Mouse (Mus musculus): ENCODE data around the gene Bcl11a. TPM values are rescaled to one million over a fixed set of nuclear protein-coding genes. Genes with fewer than 3 reads are reported as not detected.

The Bcl11a gene
- total and polyA plus RNA-seq, 3 experiments = 25.4 to 93.2 (median 53.5) TPM

- ATAC-seq (ENCODE audit: extremely low read depth, insufficient number of reproducible peaks, low FRiP score, poor library complexity, severe bottlenecking) (no peak), DNase-seq (ENCODE audit: low spot score) (no peak)
- TF ChIP-seq POLR2AphosphoS5 (IDR thresholded peaks at IDR 0.05; ENCODE audit: insufficient replicate concordance, low read depth, low read length) (no peak), GATA2 (IDR thresholded peaks at IDR 0.05; ENCODE audit: borderline replicate concordance, low read depth, low read length) (no peak), CTCF (IDR thresholded peaks at IDR 0.05; ENCODE audit: low read depth, low read length) (no peak), GATA1 (IDR thresholded peaks at IDR 0.05; ENCODE audit: borderline replicate concordance, low read length) (no peak), TAL1 (conservative IDR thresholded peaks at IDR 0.05; ENCODE audit: low read depth, low read length) (no peak)
- Histone ChIP-seq H3K4me1 (ENCODE audit: insufficient read depth, low read depth, low read length) (peaks cover 9% of the 10 kb centered on the region), H3K4me3 (ENCODE audit: low read depth, low read length) (no peak overlapping the region), H3K27me3 (ENCODE audit: insufficient read depth, low read length) (no peaks in the 10 kb centered on the region), H3K9me3 (replicated peaks) (no peaks in the 10 kb centered on the region), H3K36me3 (replicated peaks) (peaks cover 63% of the 10 kb centered on the region)
Measured at GRCm38 (mm10) chr11:24171675-24172285, 93.9 kb downstream of the Bcl11a start.

DNA sequence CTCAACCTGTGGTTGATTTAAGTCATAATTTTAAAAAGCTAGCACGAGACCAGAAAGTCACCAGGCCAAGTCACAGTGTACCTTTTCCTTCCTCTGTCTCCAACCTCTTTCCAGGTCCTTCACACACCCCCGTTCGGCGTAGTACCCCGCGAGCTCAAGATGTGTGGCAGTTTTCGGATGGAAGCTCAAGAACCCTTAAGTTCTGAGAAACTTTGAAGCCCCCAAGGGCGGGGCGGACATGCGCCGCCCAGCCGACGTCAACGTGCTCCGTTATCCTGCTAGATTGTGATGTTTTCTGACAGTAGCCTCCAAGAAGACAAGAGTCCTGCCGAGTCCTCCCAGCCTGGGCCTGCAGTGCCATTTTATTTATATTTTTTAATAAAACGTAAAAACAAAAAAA, 94.7 kb downstream of the Bcl11a start:
- TF ChIP-seq CTCF (IDR thresholded peaks at IDR 0.05; ENCODE audit: low read depth, low read length) = no peak
- no peak for TF ChIP-seq TAL1 (conservative IDR thresholded peaks at IDR 0.05; ENCODE audit: low read depth, low read length)
- no peak for TF ChIP-seq POLR2AphosphoS5 (IDR thresholded peaks at IDR 0.05; ENCODE audit: insufficient replicate concordance, low read depth, low read length)
- no peak for TF ChIP-seq GATA2 (IDR thresholded peaks at IDR 0.05; ENCODE audit: borderline replicate concordance, low read depth, low read length)
- TF ChIP-seq GATA1 (IDR thresholded peaks at IDR 0.05; ENCODE audit: borderline replicate concordance, low read length) = no peak
- H3K9me3 ChIP-seq (replicated peaks) = no peaks in the 10 kb centered on the region
- H3K27me3 ChIP-seq (ENCODE audit: insufficient read depth, low read length) = no peaks in the 10 kb centered on the region
- no peak for ATAC-seq (ENCODE audit: extremely low read depth, insufficient number of reproducible peaks, low FRiP score, poor library complexity, severe bottlenecking)
- H3K4me1 ChIP-seq (ENCODE audit: insufficient read depth, low read depth, low read length) = peaks cover 10% of the 10 kb centered on the region
- H3K36me3 ChIP-seq (replicated peaks) = peaks cover 60% of the 10 kb centered on the region
- no peak overlapping the region for H3K4me3 ChIP-seq (ENCODE audit: low read depth, low read length)
- no peak for DNase-seq (ENCODE audit: low spot score)

DNA sequence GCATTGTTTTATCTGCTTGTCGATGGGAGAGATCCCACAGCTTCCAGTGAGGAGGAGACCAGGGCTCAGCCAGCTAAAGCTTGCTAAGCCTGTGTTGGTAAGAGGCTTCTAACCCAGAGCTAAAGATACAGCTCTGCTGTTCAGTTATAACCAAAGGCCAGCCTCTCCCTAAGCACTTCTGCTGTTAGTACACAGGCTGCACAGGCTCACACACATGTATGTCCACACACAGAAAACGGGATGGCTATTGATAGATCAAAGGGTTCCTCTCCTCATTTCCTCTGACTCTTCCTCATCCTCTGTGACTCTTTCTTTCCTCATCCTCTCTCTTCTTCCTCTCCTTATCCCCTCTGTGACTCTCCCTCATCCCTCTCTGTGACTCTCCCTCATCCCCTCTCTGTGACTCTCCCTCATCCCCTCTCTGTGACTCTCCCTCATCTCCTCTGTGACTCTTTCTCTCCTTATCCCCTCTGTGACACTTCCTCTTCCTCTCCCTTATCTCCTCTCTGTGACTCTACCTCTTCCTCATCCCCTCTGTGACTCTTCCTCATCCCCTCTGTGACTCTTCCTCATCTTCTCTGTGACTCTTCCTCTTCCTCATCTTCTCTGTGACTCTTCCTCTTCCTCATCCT, 96.4 kb downstream of the Bcl11a start:
- TF ChIP-seq CTCF (IDR thresholded peaks at IDR 0.05; ENCODE audit: low read depth, low read length) (no peak), GATA2 (IDR thresholded peaks at IDR 0.05; ENCODE audit: borderline replicate concordance, low read depth, low read length) (no peak), TAL1 (conservative IDR thresholded peaks at IDR 0.05; ENCODE audit: low read depth, low read length) (no peak), GATA1 (IDR thresholded peaks at IDR 0.05; ENCODE audit: borderline replicate concordance, low read length) (no peak), POLR2AphosphoS5 (IDR thresholded peaks at IDR 0.05; ENCODE audit: insufficient replicate concordance, low read depth, low read length) (no peak)
- Histone ChIP-seq H3K27me3 (ENCODE audit: insufficient read depth, low read length) (no peaks in the 10 kb centered on the region), H3K9me3 (replicated peaks) (no peaks in the 10 kb centered on the region), H3K4me1 (ENCODE audit: insufficient read depth, low read depth, low read length) (peaks cover 15% of the 10 kb centered on the region), H3K36me3 (replicated peaks) (peaks cover 50% of the 10 kb centered on the region), H3K4me3 (ENCODE audit: low read depth, low read length) (no peak overlapping the region)
- 0 out of 2 replicates have a peak, but pooled peaks have one; percentile 15 for ATAC-seq (ENCODE audit: extremely low read depth, insufficient number of reproducible peaks, low FRiP score, poor library complexity, severe bottlenecking)
- no peak for DNase-seq (ENCODE audit: low spot score)

GRCm38 (mm10) chr11:24177458-24177857, 99.6 kb downstream of the Bcl11a start:
- TF ChIP-seq GATA1 (IDR thresholded peaks at IDR 0.05; ENCODE audit: borderline replicate concordance, low read length) = no peak
- TF ChIP-seq CTCF (IDR thresholded peaks at IDR 0.05; ENCODE audit: low read depth, low read length) = no peak
- no peak for TF ChIP-seq TAL1 (conservative IDR thresholded peaks at IDR 0.05; ENCODE audit: low read depth, low read length)
- TF ChIP-seq GATA2 (IDR thresholded peaks at IDR 0.05; ENCODE audit: borderline replicate concordance, low read depth, low read length) = no peak
- no peak for TF ChIP-seq POLR2AphosphoS5 (IDR thresholded peaks at IDR 0.05; ENCODE audit: insufficient replicate concordance, low read depth, low read length)
- DNase-seq (ENCODE audit: low spot score) (no peak), ATAC-seq (ENCODE audit: extremely low read depth, insufficient number of reproducible peaks, low FRiP score, poor library complexity, severe bottlenecking) (no peak)
- Histone ChIP-seq H3K4me3 (ENCODE audit: low read depth, low read length) (no peak overlapping the region), H3K27me3 (ENCODE audit: insufficient read depth, low read length) (no peaks in the 10 kb centered on the region), H3K9me3 (replicated peaks) (no peaks in the 10 kb centered on the region), H3K36me3 (replicated peaks) (peaks cover 19% of the 10 kb centered on the region), H3K4me1 (ENCODE audit: insufficient read depth, low read depth, low read length) (peaks cover 9% of the 10 kb centered on the region; the same call in 1 of the 2 replicates)

GRCm38 (mm10) chr11:24178823-24179476, 101.1 kb downstream of the Bcl11a start:
- H3K36me3 ChIP-seq (replicated peaks) = peaks cover 6% of the 10 kb centered on the region
- no peaks in the 10 kb centered on the region; the same call in 1 of the 2 replicates for H3K27me3 ChIP-seq (ENCODE audit: insufficient read depth, low read length)
- H3K4me3 ChIP-seq (ENCODE audit: low read depth, low read length) = no peak overlapping the region
- no peak for TF ChIP-seq CTCF (IDR thresholded peaks at IDR 0.05; ENCODE audit: low read depth, low read length)
- TF ChIP-seq POLR2AphosphoS5 (IDR thresholded peaks at IDR 0.05; ENCODE audit: insufficient replicate concordance, low read depth, low read length) = no peak
- no peak for TF ChIP-seq TAL1 (conservative IDR thresholded peaks at IDR 0.05; ENCODE audit: low read depth, low read length)
- no peak for TF ChIP-seq GATA2 (IDR thresholded peaks at IDR 0.05; ENCODE audit: borderline replicate concordance, low read depth, low read length)
- TF ChIP-seq GATA1 (IDR thresholded peaks at IDR 0.05; ENCODE audit: borderline replicate concordance, low read length) = no peak
- ATAC-seq (ENCODE audit: extremely low read depth, insufficient number of reproducible peaks, low FRiP score, poor library complexity, severe bottlenecking) (no peak), DNase-seq (ENCODE audit: low spot score) (no peak)
- no peaks in the 10 kb centered on the region for H3K9me3 ChIP-seq (replicated peaks)
- peaks cover 9% of the 10 kb centered on the region; the same call in 1 of the 2 replicates for H3K4me1 ChIP-seq (ENCODE audit: insufficient read depth, low read depth, low read length)

- H3K27me3 ChIP-seq (ENCODE audit: insufficient read depth, low read length) = no peaks in the 10 kb centered on the region; the same call in 1 of the 2 replicates
- ATAC-seq (ENCODE audit: extremely low read depth, insufficient number of reproducible peaks, low FRiP score, poor library complexity, severe bottlenecking) (no peak), DNase-seq (ENCODE audit: low spot score) (no peak)
- H3K9me3 ChIP-seq (replicated peaks) = no peaks in the 10 kb centered on the region
- no peak overlapping the region for H3K4me3 ChIP-seq (ENCODE audit: low read depth, low read length)
- peaks cover 2% of the 10 kb centered on the region for H3K36me3 ChIP-seq (replicated peaks)
- TF ChIP-seq GATA2 (IDR thresholded peaks at IDR 0.05; ENCODE audit: borderline replicate concordance, low read depth, low read length) = no peak
- TF ChIP-seq CTCF (IDR thresholded peaks at IDR 0.05; ENCODE audit: low read depth, low read length) = no peak
- TF ChIP-seq GATA1 (IDR thresholded peaks at IDR 0.05; ENCODE audit: borderline replicate concordance, low read length) = no peak
- no peak for TF ChIP-seq POLR2AphosphoS5 (IDR thresholded peaks at IDR 0.05; ENCODE audit: insufficient replicate concordance, low read depth, low read length)
- no peak for TF ChIP-seq TAL1 (conservative IDR thresholded peaks at IDR 0.05; ENCODE audit: low read depth, low read length)
- H3K4me1 ChIP-seq (ENCODE audit: insufficient read depth, low read depth, low read length) = peaks cover 10% of the 10 kb centered on the region
Measured at GRCm38 (mm10) chr11:24180040-24180439, 102.2 kb downstream of the Bcl11a start.

Measured in G1E (cell line).